Mouse (Mus musculus): ENCODE measurements at regions not wholly inside any gene's neighbourhood (a gene's known extent, or its start where the extent isn't known, plus 50 kb on each side); places are given as distances from the start of the nearest gene placed in this dataset.

DNA sequence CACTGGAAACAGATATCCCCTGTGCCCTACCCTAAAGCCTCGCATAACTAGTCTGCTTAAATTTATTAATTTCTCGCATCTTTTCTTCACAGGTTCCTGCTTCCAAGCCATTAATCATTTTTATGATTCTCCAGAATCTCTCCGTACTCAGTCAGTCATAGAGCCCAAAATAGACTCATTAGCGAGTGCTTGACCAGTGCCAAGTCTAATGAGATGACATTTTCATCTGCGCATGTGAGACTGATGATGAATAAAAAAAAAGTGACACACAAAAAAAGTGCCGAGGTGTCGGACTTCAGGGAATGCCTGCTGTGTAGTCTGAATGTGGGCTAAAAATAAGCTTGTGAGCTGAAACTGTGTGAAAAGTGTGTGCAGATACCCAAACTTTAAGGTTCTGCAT lies 243.3 kb downstream of the Otol1 start:
- Histone ChIP-seq H3K27me3 (ENCODE audit: control insufficient read depth, insufficient read depth, low read length, poor library complexity, severe bottlenecking) (no peaks in the 10 kb centered on the region), H3K36me3 (ENCODE audit: control insufficient read depth, insufficient read depth, low read length, poor library complexity, severe bottlenecking) (no peaks in the 10 kb centered on the region)
- DNase-seq (ENCODE audit: low read depth, low spot score): no peak

DNA sequence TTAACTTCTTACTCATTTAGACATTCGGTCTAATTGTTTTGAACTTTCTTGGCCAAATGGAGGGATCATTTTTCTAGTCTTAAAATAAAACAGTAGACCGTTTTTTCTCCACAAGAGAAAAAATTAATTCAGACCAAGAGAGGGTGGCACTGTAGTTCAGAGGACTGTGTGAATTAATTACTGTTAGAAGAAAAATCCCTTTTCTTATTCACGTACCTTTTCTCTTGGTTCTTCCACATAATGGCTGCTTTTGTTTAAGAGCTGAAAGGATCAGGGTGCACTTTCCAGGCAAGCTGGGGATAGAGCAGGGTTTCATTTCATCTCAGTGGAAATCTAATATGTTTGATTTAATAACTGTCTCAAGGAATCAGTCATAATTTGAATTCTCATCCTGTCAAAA lies 255.9 kb downstream of the Otol1 start:
- no peak for DNase-seq (ENCODE audit: low read depth, low spot score)
- H3K36me3 ChIP-seq (ENCODE audit: control insufficient read depth, insufficient read depth, low read length, poor library complexity, severe bottlenecking): no peaks in the 10 kb centered on the region

DNA sequence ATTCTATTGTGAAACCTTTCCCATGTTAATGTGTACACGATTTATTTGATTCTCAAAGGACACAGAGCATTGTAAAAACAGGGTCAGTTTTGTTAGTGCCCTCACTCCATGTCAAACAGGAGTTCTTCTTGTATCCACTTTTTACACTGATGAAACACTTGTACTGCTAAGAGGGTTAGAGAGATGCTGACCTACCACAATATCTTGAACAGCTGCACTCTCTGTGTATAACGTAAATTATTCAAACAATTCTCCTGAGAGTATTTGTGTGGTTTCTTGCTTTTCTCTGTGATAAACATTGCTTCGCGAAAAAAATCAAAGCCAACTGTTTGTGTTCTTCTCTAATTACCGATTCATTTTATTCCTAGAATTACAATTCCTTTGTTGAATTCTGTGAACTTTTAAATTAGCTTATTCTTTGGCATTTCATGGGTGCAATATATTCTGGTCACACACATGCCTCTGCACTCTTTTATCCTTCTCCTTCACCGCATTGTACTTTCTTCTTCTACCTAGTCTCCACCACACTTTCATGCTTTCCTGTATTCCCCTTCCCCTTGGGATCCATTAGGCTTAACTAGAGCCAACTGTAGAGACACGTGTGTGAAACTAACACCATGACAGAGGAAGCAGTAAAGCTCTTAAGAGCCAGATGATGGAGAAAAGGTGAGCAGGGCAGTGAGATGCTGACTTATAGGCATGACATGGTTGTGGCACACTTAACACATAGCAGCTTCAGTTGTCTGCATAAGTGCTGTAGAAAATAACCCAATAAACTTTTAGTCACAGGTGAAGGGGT lies 281.4 kb downstream of the Otol1 start:
- Histone ChIP-seq H3K36me3 (ENCODE audit: control insufficient read depth, insufficient read depth, low read length, poor library complexity, severe bottlenecking) (no peaks in the 10 kb centered on the region), H3K27me3 (ENCODE audit: control insufficient read depth, insufficient read depth, low read length, poor library complexity, severe bottlenecking) (no peaks in the 10 kb centered on the region)
- no peak for DNase-seq (ENCODE audit: low read depth, low spot score)

More for the DNA sequence above, 255.9 kb downstream of the Otol1 start:
- H3K27me3 ChIP-seq (ENCODE audit: control insufficient read depth, insufficient read depth, low read length, poor library complexity, severe bottlenecking): no peaks in the 10 kb centered on the region

DNA sequence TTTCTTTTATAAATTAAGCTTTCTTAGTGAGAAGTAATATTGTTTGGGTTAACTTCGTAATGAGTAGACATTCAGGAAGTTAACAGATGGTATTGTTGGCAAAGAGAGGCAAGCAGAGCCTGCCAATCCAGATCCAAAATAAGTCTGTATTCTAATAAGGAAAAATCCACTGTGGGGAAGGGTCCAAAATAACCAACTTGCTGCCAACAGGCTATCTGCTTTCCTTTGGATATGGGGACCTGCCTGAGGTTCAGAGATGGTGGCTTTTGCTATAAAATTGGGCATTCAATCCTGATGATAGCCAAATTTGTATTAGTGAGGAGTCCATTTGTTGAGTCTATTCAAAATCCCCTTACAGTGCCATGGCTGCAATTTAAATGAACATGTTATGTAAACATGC lies 300.1 kb downstream of the Otol1 start:
- Histone ChIP-seq H3K36me3 (ENCODE audit: control insufficient read depth, insufficient read depth, low read length, poor library complexity, severe bottlenecking) (no peaks in the 10 kb centered on the region), H3K27me3 (ENCODE audit: control insufficient read depth, insufficient read depth, low read length, poor library complexity, severe bottlenecking) (no peaks in the 10 kb centered on the region)
- no peak for DNase-seq (ENCODE audit: low read depth, low spot score)

GRCm38 (mm10) chr3:70308061-70308461 lies 300.6 kb downstream of the Otol1 start:
- H3K27me3 ChIP-seq (ENCODE audit: control insufficient read depth, insufficient read depth, low read length, poor library complexity, severe bottlenecking): no peaks in the 10 kb centered on the region
- DNase-seq (ENCODE audit: low read depth, low spot score): no peak

GRCm38 (mm10) chr3:70309304-70309703 lies 301.9 kb downstream of the Otol1 start:
- Histone ChIP-seq H3K27me3 (ENCODE audit: control insufficient read depth, insufficient read depth, low read length, poor library complexity, severe bottlenecking) (no peaks in the 10 kb centered on the region), H3K36me3 (ENCODE audit: control insufficient read depth, insufficient read depth, low read length, poor library complexity, severe bottlenecking) (no peaks in the 10 kb centered on the region)
- DNase-seq (ENCODE audit: low read depth, low spot score): no peak

More at GRCm38 (mm10) chr3:70308061-70308461, 300.6 kb downstream of the Otol1 start:
- H3K36me3 ChIP-seq (ENCODE audit: control insufficient read depth, insufficient read depth, low read length, poor library complexity, severe bottlenecking): no peaks in the 10 kb centered on the region

GRCm38 (mm10) chr3:70311055-70311454 lies 303.6 kb downstream of the Otol1 start:
- Histone ChIP-seq H3K36me3 (ENCODE audit: control insufficient read depth, insufficient read depth, low read length, poor library complexity, severe bottlenecking) (no peaks in the 10 kb centered on the region), H3K27me3 (ENCODE audit: control insufficient read depth, insufficient read depth, low read length, poor library complexity, severe bottlenecking) (no peaks in the 10 kb centered on the region)
- no peak for DNase-seq (ENCODE audit: low read depth, low spot score)

GRCm38 (mm10) chr3:70312034-70312433 lies 304.6 kb downstream of the Otol1 start:
- no peak for DNase-seq (ENCODE audit: low read depth, low spot score)
- H3K27me3 ChIP-seq (ENCODE audit: control insufficient read depth, insufficient read depth, low read length, poor library complexity, severe bottlenecking): no peaks in the 10 kb centered on the region
- H3K36me3 ChIP-seq (ENCODE audit: control insufficient read depth, insufficient read depth, low read length, poor library complexity, severe bottlenecking): no peaks in the 10 kb centered on the region

- no peaks in the 10 kb centered on the region for H3K27me3 ChIP-seq (ENCODE audit: control insufficient read depth, insufficient read depth, low read length, poor library complexity, severe bottlenecking)
- no peaks in the 10 kb centered on the region for H3K36me3 ChIP-seq (ENCODE audit: control insufficient read depth, insufficient read depth, low read length, poor library complexity, severe bottlenecking)
- no peak for DNase-seq (ENCODE audit: low read depth, low spot score)
Observed at GRCm38 (mm10) chr3:70313119-70313868, 305.9 kb downstream of the Otol1 start.

- Histone ChIP-seq H3K27me3 (ENCODE audit: control insufficient read depth, insufficient read depth, low read length, poor library complexity, severe bottlenecking) (no peaks in the 10 kb centered on the region), H3K36me3 (ENCODE audit: control insufficient read depth, insufficient read depth, low read length, poor library complexity, severe bottlenecking) (no peaks in the 10 kb centered on the region)
- DNase-seq (ENCODE audit: low read depth, low spot score): no peak
Observed at GRCm38 (mm10) chr3:70314239-70314638, 306.8 kb downstream of the Otol1 start.

- DNase-seq (ENCODE audit: low read depth, low spot score): no peak
- Histone ChIP-seq H3K27me3 (ENCODE audit: control insufficient read depth, insufficient read depth, low read length, poor library complexity, severe bottlenecking) (no peaks in the 10 kb centered on the region), H3K36me3 (ENCODE audit: control insufficient read depth, insufficient read depth, low read length, poor library complexity, severe bottlenecking) (no peaks in the 10 kb centered on the region)
Observed at GRCm38 (mm10) chr3:70318377-70318776, 311.0 kb downstream of the Otol1 start.

- H3K36me3 ChIP-seq (ENCODE audit: control insufficient read depth, insufficient read depth, low read length, poor library complexity, severe bottlenecking): no peaks in the 10 kb centered on the region
Observed at GRCm38 (mm10) chr3:70319139-70319538, 311.7 kb downstream of the Otol1 start.

GRCm38 (mm10) chr3:70321161-70321657 lies 313.8 kb downstream of the Otol1 start:
- DNase-seq (ENCODE audit: low read depth, low spot score): no peak
- H3K36me3 ChIP-seq (ENCODE audit: control insufficient read depth, insufficient read depth, low read length, poor library complexity, severe bottlenecking): no peaks in the 10 kb centered on the region
- H3K27me3 ChIP-seq (ENCODE audit: control insufficient read depth, insufficient read depth, low read length, poor library complexity, severe bottlenecking): no peaks in the 10 kb centered on the region

More at GRCm38 (mm10) chr3:70319139-70319538, 311.7 kb downstream of the Otol1 start:
- DNase-seq (ENCODE audit: low read depth, low spot score): no peak
- H3K27me3 ChIP-seq (ENCODE audit: control insufficient read depth, insufficient read depth, low read length, poor library complexity, severe bottlenecking): no peaks in the 10 kb centered on the region

DNA sequence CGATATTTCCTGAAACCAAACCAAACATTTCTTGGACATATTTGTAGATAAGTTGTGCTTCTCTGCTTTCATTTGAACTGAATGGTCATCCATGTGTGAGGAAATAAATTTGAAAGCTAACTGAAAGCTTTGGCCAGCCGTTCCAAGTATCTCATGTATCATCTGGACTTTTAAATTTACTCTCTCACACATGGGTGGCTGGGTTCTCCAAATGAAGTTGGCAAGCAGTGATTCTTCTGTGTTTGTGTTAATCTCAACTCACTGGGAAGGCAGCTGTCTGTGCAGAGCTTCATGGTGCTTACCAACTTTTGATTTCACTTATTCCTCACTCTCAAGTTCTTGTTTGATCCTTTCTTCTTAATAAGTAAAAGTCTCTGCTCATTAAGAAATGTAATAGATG lies 317.3 kb downstream of the Otol1 start:
- DNase-seq (ENCODE audit: low read depth, low spot score): no peak
- H3K36me3 ChIP-seq (ENCODE audit: control insufficient read depth, insufficient read depth, low read length, poor library complexity, severe bottlenecking): no peaks in the 10 kb centered on the region

More for the DNA sequence above, 317.3 kb downstream of the Otol1 start:
- no peaks in the 10 kb centered on the region for H3K27me3 ChIP-seq (ENCODE audit: control insufficient read depth, insufficient read depth, low read length, poor library complexity, severe bottlenecking)
